Mouse (Mus musculus): Measurements from ENCODE around the gene 6030468B19Rik. TPM values are rescaled to one million over a fixed set of nuclear protein-coding genes. Genes with fewer than 3 reads are reported as not detected.
"Not testable (repeated sequence)": the region's sequence is repeated elsewhere in the genome, so short reads cannot be mapped to it uniquely, and the experiment has no call there.

Gene 6030468B19Rik
- polyA plus RNA-seq, 1 experiment from 2014 or later, result not detected

DNA sequence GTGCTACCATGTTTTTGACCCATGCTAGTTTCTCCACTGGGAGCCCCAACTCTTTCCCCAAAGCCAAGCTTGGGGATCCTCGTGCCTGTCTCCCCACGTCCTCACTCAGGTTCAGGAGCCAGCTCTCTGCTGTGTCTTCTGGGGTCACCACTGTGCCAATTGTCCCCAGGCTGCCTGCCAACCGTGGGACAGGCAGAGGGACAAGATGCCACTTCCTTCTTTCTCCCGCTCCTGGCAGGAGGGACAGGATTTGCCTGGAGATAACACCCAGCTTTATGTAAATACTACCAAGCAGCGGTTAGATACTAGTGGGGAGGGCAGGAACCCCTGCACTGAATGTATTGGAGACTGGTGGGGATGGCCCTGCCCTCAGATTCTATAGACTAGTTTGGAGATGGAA, 16.4 kb downstream of the 6030468B19Rik start:
- Histone ChIP-seq H3K4me3 (no peak overlapping the region), H3K9me3 (no peaks in the 10 kb centered on the region), H3K27ac (no peak overlapping the region), H3K36me3 (replicated peaks) (no peaks in the 10 kb centered on the region), H3K9ac (no peak overlapping the region), H3K4me1 (peaks cover 20% of the 10 kb centered on the region), H3K4me2 (no peak overlapping the region), H3K27me3 (replicated peaks) (peaks cover 21% of the 10 kb centered on the region)
- ATAC-seq (replicated peaks), result no peak
- 90% methylated on average over 5 of the region's 5 CpGs for WGBS

DNA sequence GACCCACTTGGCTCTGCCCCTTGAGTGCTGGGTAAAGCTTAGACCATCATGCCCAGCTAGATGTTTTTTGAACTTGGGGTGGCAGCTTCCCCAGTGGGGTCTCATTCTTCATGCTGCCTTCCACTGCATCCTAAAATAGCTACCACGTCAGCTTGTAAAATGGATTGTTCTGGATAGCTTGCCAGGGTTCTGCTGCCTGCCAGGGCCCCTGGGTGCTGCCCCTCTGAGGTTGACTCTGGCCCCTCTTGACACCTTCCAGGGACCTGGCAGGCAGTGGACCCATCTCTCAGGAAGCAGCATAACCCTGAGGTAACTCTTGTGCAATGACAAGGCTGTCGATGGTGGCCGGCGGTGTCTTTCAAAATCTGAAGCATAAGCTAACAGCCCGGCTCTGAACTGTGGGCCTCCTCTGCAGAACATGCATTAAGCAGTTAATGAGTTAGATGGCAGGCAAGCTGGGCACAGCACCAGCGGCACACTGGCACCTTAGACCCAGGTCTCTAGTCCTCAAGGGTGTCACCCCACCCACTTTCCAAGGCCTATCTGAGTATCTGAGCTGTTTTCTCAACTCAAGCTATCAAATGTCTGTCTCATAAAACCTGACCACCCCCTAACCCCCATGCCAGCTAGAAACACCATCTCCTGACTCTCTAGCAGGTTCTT, 17.4 kb downstream of the 6030468B19Rik start:
- no peak overlapping the region for H3K4me2 ChIP-seq
- H3K4me3 ChIP-seq, result no peak overlapping the region
- H3K27ac ChIP-seq, result no peak overlapping the region
- H3K9me3 ChIP-seq, result no peaks in the 10 kb centered on the region
- H3K4me1 ChIP-seq, result peaks cover 16% of the 10 kb centered on the region
- peaks cover 11% of the 10 kb centered on the region for H3K27me3 ChIP-seq (replicated peaks)
- ATAC-seq (replicated peaks), result no peak
- 95% methylated on average over 6 of the region's 6 CpGs for WGBS
- H3K9ac ChIP-seq, result no peak overlapping the region
- H3K36me3 ChIP-seq (replicated peaks), result no peaks in the 10 kb centered on the region

DNA sequence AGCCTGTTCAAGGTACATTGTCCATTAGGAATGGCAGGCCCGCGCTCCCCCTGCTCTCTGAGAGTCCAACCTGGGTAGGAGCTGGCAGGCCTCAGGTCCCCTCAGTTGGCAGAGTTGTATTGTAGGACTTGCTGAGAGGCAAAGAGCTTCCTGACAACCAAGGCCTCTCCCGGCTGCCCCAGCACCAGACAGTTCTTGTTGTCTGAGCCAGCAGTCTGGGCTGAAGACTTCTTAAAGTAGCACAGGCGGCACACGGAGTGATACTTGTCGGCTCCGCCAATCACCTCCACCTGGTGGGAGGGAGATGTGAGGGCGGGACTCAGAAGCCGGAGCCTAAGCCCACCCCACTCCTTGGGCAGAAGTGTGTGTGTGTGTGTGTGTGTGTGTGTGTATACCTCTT, 18.4 kb downstream of the 6030468B19Rik start:
- not testable (repeated sequence) for ATAC-seq (replicated peaks); H3K4me1 ChIP-seq; H3K27me3 ChIP-seq (replicated peaks); H3K9me3 ChIP-seq; H3K27ac ChIP-seq; H3K4me3 ChIP-seq; H3K4me2 ChIP-seq; H3K9ac ChIP-seq; H3K36me3 ChIP-seq (replicated peaks)
- 83% methylated on average over 9 of the region's 9 CpGs for WGBS

DNA sequence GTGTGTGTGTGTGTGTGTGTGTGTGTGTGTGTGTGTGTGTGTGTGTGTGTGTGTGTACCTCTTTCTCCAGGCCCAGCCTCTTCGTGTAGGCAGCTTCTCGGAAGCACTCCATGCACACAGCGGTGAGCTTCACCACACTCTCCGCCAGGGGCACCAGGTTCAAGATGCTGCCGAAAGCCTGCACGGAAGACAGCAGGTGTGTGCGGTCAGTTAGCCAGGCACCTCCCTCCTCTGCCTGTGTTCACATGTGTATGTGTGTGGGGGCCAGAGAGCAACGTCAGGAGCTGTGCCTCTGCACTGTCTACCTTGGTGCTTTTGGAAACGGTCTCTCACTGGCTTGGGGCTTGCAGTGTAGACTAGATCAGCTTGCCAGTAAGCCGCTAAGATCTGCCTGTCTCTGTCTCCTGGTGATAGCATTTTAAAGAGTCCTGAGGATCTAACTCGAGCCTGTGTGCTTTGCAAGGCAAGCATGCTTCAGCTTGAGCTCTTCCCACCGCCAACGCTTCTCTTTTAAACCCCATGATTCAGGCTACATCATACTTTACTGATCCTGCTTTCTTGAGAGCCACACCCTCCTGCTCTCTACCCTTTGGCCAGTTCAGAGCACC, 19.0 kb downstream of the 6030468B19Rik start:
- Histone ChIP-seq H3K9me3 (no peaks in the 10 kb centered on the region), H3K27ac (no peak overlapping the region), H3K36me3 (replicated peaks) (no peaks in the 10 kb centered on the region), H3K4me3 (no peak overlapping the region), H3K4me2 (no peak overlapping the region), H3K9ac (no peak overlapping the region), H3K4me1 (peaks cover 5% of the 10 kb centered on the region; the same call in 1 of the 2 replicates), H3K27me3 (replicated peaks) (no peaks in the 10 kb centered on the region)
- 89% methylated on average over 12 of the region's 13 CpGs for WGBS
- ATAC-seq (replicated peaks), result no peak

DNA sequence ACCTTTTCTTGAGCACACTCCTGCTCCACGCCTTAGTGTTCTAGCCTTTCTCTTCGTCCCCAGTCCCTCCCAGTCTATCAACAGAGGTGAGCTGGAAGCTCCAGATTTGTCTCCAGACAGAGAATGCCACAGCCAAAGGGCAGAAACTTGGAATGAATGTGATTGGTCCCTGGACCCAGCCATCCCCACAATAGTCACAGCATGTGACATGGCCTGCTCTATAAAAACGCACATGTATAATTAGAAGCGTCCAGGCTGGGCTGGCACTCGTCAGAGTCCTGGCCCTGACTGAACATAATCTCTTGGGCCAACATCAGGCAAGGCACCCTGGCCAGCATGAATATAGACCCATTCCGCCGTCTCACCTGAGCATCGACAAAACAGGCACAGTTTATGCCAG, 21.6 kb downstream of the 6030468B19Rik start:
- Histone ChIP-seq H3K4me3 (no peak overlapping the region), H3K9ac (peak overlapping the region; percentile 7; the same call in 1 of the 2 replicates), H3K36me3 (replicated peaks) (no peaks in the 10 kb centered on the region), H3K4me1 (peaks cover 7% of the 10 kb centered on the region), H3K27me3 (replicated peaks) (no peaks in the 10 kb centered on the region), H3K9me3 (no peaks in the 10 kb centered on the region), H3K27ac (no peak overlapping the region), H3K4me2 (no peak overlapping the region)
- WGBS, result 54% methylated on average over 8 of the region's 8 CpGs
- ATAC-seq (replicated peaks), result no peak

DNA sequence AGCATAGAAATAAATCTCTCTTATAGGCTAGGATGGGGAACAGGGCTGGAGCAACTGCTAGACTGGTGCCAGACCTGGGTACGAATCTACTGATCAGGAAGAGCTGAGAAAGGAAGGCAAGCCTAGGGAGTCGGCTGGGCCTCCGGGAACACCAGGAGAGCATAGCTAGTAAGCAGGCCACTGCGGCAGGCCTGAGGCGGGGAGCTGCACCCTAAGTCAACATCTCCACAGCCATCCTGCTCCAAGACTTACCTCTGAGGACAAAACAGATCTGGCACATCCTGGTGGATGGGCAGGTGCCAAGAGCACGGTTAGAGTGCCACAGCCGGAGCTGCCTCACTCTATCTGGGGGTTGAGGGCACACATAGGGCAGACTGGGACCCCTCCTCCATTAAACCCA, 22.7 kb downstream of the 6030468B19Rik start:
- Histone ChIP-seq H3K36me3 (replicated peaks) (no peaks in the 10 kb centered on the region), H3K27me3 (replicated peaks) (no peaks in the 10 kb centered on the region), H3K4me2 (no peak overlapping the region), H3K4me3 (no peak overlapping the region), H3K9ac (no peak overlapping the region), H3K4me1 (peaks cover 17% of the 10 kb centered on the region), H3K27ac (no peak overlapping the region), H3K9me3 (no peaks in the 10 kb centered on the region)
- WGBS, result 93% methylated on average over 7 of the region's 7 CpGs
- ATAC-seq (replicated peaks), result no peak

DNA sequence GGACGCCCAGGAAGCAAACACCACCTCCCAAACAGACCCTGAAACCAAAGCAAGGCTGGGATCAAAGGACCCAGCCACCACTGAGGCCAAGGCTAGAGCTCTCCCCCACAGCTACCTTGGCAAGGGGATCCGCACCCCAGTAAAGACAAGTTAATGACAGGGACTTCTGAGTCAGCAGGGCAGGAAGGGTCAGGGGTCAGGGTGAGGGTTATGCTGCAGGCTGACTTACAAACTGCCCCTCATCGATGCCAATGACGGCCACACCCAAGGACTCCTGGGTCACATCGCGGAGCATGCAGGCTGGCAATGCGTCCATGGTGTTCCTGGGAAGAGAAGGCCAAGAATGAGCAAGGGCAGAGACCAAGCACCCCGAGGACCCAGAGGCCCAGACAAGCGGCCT, 24.4 kb downstream of the 6030468B19Rik start:
- no peaks in the 10 kb centered on the region for H3K9me3 ChIP-seq
- H3K9ac ChIP-seq, result no peak overlapping the region
- WGBS, result 95% methylated on average over 9 of the region's 9 CpGs
- no peak overlapping the region for H3K4me2 ChIP-seq
- no peaks in the 10 kb centered on the region for H3K27me3 ChIP-seq (replicated peaks)
- no peak overlapping the region for H3K4me3 ChIP-seq
- no peaks in the 10 kb centered on the region for H3K36me3 ChIP-seq (replicated peaks)
- peaks cover 32% of the 10 kb centered on the region for H3K4me1 ChIP-seq
- no peak for ATAC-seq (replicated peaks)
- no peak overlapping the region for H3K27ac ChIP-seq

DNA sequence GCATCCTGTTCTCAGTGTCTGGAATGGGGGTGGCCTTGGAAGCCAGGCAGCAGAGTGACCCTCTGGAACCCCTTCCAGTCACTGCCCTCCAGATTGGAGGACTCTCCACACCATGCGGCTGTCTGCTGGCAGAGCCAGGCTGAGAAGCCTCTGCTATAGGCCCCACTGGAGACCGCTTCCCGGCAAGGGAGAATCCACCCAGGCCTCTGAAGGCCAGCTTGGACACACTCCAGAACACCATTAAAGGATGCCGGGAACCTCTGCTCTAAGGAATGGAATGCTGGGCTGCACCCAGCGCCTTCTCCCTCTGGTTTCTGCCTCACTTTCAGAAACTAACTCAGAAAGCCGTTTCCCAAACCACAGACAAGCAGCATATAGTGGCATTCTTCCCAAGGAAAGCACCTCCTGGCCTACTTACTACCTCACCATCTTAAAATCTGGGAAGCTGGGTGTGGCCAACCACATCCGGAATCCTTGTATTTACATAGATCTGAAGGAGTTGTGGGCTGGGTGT, 25.3 kb downstream of the 6030468B19Rik start:
- Histone ChIP-seq H3K36me3 (replicated peaks) (no peaks in the 10 kb centered on the region), H3K4me2 (no peak overlapping the region), H3K27ac (no peak overlapping the region), H3K27me3 (replicated peaks) (no peaks in the 10 kb centered on the region), H3K4me1 (peaks cover 32% of the 10 kb centered on the region), H3K4me3 (no peak overlapping the region), H3K9me3 (no peaks in the 10 kb centered on the region), H3K9ac (no peak overlapping the region)
- no peak for ATAC-seq (replicated peaks)
- WGBS, result 89% methylated on average over 7 of the region's 7 CpGs

DNA sequence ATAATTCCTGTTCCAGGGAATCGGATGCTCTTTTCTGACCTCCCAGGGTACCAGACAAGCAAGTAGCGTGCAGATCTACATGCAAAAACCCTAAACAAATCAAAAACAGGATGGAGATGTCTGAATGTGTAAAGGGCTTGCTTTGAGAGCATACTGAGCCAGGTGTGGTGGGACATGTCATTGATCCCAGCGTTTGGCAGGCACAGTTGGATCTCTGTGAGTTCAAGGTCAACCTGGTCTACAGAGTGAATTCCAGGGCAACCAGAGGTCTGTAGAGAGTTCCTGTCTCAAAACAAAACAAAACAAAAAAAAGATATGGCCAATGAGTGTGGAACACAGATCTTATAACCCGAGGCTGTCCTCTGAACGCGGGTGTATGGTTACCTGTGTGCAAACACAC, 26.0 kb downstream of the 6030468B19Rik start:
- no peak for ATAC-seq (replicated peaks)
- no peak overlapping the region for H3K9ac ChIP-seq
- H3K4me3 ChIP-seq, result no peak overlapping the region
- H3K4me1 ChIP-seq, result peaks cover 37% of the 10 kb centered on the region
- H3K27me3 ChIP-seq (replicated peaks), result no peaks in the 10 kb centered on the region
- no peaks in the 10 kb centered on the region for H3K36me3 ChIP-seq (replicated peaks)
- no peak overlapping the region for H3K4me2 ChIP-seq
- no peaks in the 10 kb centered on the region for H3K9me3 ChIP-seq
- H3K27ac ChIP-seq, result no peak overlapping the region
- 91% methylated on average over 6 of the region's 6 CpGs for WGBS

DNA sequence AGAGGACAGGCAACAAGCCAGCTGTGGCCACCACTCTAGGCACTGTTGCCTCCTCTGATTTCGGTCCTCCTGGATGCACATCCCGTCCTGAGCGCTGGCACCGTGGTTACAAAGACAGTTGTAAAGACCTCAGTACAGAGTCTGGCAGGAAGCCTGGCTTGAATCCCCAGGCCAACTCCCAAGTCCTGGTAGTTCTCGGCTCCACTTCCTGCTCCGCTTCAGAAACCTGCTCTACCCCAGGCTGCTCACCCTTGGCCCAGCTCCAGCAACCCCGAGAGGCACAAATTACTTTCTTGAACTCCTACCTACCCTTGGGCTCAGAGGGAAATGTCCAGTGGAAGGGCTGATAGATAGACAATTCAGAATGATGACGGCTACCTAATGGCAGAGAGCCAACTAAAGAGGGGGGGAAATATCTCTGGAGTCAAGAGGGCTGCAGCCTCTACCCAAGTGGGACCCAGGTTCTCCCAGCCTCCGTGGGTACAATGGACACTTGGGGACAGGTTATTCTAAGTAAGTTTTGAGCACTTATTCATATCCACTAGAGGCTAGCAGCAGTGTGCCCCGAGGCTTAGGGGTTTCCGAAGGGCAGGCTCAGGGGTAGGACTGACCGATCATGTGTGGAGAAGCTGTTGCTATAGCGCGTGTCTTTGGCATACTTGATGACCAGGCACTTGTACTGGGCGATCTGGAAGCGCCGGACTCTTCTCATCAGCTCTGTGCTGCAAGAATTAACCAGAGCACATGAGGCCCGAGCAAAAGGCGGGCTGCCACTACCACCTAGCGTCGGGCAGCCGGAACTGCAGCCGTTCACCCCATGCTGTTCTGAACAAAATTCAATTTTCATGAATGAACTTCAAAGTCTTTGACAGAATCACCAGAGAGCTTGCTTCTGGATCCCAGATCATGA, 26.9 kb downstream of the 6030468B19Rik start:
- peaks cover 35% of the 10 kb centered on the region for H3K4me1 ChIP-seq
- H3K4me3 ChIP-seq, result peak overlapping the region; percentile 36; the same call in 1 of the 2 replicates
- 18% methylated on average over 23 of the region's 23 CpGs for WGBS
- peak overlapping the region; percentile 91 for H3K4me2 ChIP-seq
- H3K9ac ChIP-seq, result no peak overlapping the region
- no peaks in the 10 kb centered on the region for H3K9me3 ChIP-seq
- no peaks in the 10 kb centered on the region for H3K36me3 ChIP-seq (replicated peaks)
- no peak overlapping the region for H3K27ac ChIP-seq
- ATAC-seq (replicated peaks), result peak; percentile 84
- no peaks in the 10 kb centered on the region for H3K27me3 ChIP-seq (replicated peaks)

DNA sequence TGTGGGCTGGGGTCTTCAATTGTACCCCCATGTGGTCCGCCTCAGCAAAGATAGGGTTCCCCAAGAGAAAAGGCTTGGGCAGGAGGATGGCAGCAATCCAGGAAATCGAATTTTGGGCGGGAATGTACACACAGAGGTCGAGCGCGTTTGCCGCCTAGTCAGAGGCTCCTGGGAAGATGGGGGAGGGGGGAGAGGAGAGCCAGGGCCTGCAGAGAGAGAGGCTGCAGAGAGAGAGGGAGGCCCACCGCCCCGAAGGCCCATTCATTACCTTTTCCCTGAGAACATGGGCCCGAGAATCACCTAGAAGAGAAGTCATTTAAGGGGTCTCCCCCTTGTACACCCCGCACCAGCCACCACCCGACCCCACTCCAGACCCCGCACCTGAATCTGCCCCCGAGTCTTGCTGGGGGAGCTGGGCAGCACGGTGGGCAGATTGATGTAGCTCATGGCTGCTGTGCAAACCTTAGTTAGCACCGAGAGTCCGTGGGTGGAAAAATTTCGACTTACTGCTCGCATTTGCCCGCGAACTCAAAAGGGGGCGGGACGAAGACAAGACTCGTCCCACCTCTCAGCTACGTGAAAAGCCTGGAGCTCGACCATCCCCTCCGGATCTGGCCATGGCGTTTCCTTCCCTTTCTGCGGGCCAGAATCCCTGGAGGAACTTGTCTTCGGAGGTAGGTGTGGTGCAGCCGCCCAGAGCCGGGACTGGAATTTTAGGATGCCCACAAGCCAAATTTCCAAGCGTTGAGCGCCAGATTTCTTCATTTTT, 28.1 kb downstream of the 6030468B19Rik start, which contains the start of the genes Afmid and Tk1:
TSS of gene Afmid (plus strand) at position 592 of the 769 bp plus-strand sequence.
TSS of gene Tk1 (minus strand) at position 760 of the 769 bp plus-strand sequence.
- Histone ChIP-seq H3K9me3 (no peaks in the 10 kb centered on the region), H3K36me3 (replicated peaks) (no peaks in the 10 kb centered on the region), H3K4me3 (peak within 1 kb of the TSS; percentile 36), H3K4me2 (peak within 1 kb of the TSS; percentile 91), H3K4me1 (peaks cover 33% of the 10 kb centered on the region), H3K9ac (peak within 1 kb of the TSS; percentile 28), H3K27me3 (replicated peaks) (no peaks in the 10 kb centered on the region), H3K27ac (peak within 1 kb of the TSS; percentile 48)
- ATAC-seq (replicated peaks), result peak; percentile 51; the same call in 1 of the 2 replicates
- under 1% methylated on average over 34 of the region's 34 CpGs for WGBS

Measured in midbrain, embryonic 15.5 days (tissue).